In the genomic region with DNA sequence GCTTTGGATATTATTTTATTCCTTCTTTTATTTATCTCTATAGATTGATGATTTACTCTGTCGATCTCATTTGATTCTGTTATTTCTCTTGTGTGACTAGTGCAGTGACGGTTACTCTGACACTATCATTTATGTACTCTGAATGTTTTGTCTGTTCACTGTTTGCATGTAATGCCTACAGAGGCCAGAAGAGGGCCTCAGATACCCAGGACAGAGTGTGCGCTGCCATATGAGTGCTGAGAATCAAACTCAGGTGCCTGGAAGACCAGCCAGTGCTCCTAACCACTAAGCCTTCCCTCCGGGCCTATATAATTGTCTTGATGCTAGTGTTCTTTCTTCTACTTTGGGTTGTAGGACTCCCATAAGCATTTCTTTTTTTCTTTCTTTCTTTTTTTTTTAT, we compare ENCODE assay signal across 16 mouse cellular contexts. TPM values are rescaled to one million over a fixed set of nuclear protein-coding genes. Genes with fewer than 3 reads are reported as not detected.
A peak's percentile ranks its signal among the peaks of the same experiment; 100 is the strongest.
DNase-seq lines count a peak whose midpoint lies in the region; ATAC-seq and TF ChIP-seq lines count a peak whose summit lies in the region.
"Had no signal": no experiment of that assay in that cellular context is flagged by ENCODE, and none has a peak within 500 bp of the region (broad histone marks: within the 10 kb centered on the region; RNA-seq: fewer than 3 reads in every experiment).

No protein-coding gene starts in this region.

- ATAC-seq in granulocyte monocyte progenitor cell, adult 5-6 weeks (replicated peaks; ENCODE audit: poor library complexity, severe bottlenecking) = peak; percentile 44
- ATAC-seq: midbrain, embryonic 15.5 days had no signal

- H3K27me3 ChIP-seq in ES-Bruce4 (ENCODE audit: control insufficient read depth, insufficient read depth, low read length, poor library complexity, severe bottlenecking) = no peaks in the 10 kb centered on the region
- H3K27me3 ChIP-seq: embryonic facial prominence, embryonic 15.5 days; hindbrain, embryonic 12.5 days; liver, embryonic 15.5 days; midbrain, embryonic 15.5 days had no signal

- H3K4me3 ChIP-seq in left cerebral cortex, adult 2 months = no peak overlapping the region
- H3K4me3 ChIP-seq in ES-Bruce4 (ENCODE audit: low read depth, low read length) = no peak overlapping the region
- H3K4me3 ChIP-seq: embryonic facial prominence, embryonic 15.5 days; hindbrain, embryonic 12.5 days; liver, embryonic 15.5 days; midbrain, embryonic 15.5 days had no signal

- no peak for TF ChIP-seq EP300 in ES-Bruce4 (IDR thresholded peaks at IDR 0.05; ENCODE audit: insufficient read depth, low read depth, low read length)

- H3K9me3 ChIP-seq in ES-Bruce4 (replicated peaks; ENCODE audit: control insufficient read depth, insufficient read depth, low read length, poor library complexity, severe bottlenecking) = no peaks in the 10 kb centered on the region
- H3K9me3 ChIP-seq: embryonic facial prominence, embryonic 15.5 days; hindbrain, embryonic 12.5 days; liver, embryonic 15.5 days; midbrain, embryonic 15.5 days had no signal

- peaks cover 24% of the 10 kb centered on the region for H3K36me3 ChIP-seq in ES-Bruce4 (ENCODE audit: control insufficient read depth, insufficient read depth, low read length, poor library complexity, severe bottlenecking)

- no peaks in the 10 kb centered on the region for H3K4me1 ChIP-seq in ES-Bruce4 (ENCODE audit: control insufficient read depth, insufficient read depth, low read length)

- H3K9ac ChIP-seq in ES-Bruce4 (ENCODE audit: low read depth, poor library complexity, severe bottlenecking) = no peak overlapping the region
- H3K9ac ChIP-seq: embryonic facial prominence, embryonic 15.5 days; hindbrain, embryonic 12.5 days; liver, embryonic 15.5 days; midbrain, embryonic 15.5 days had no signal

- no peak for TF ChIP-seq POLR2A in ES-Bruce4 (IDR thresholded peaks at IDR 0.05; ENCODE audit: insufficient read depth, low read length)

- intact Hi-C loops in left cerebral cortex, adult 2 months (cut with DNase I) = no loop called here
- intact Hi-C loops in heart, postnatal 10 days (cut with DNase I) = no loop called here

- H3K27ac ChIP-seq in left cerebral cortex, adult 2 months = no peak overlapping the region
- H3K27ac ChIP-seq in ES-Bruce4 (ENCODE audit: insufficient read depth, low read length) = no peak overlapping the region
- H3K27ac ChIP-seq: embryonic facial prominence, embryonic 15.5 days; hindbrain, embryonic 12.5 days; liver, embryonic 15.5 days; midbrain, embryonic 15.5 days had no signal

- TF ChIP-seq CTCF in left cerebral cortex, adult 2 months (IDR thresholded peaks at IDR 0.05) = peak; percentile 24
- TF ChIP-seq CTCF in ES-Bruce4 (IDR thresholded peaks at IDR 0.05; ENCODE audit: low read depth, low read length) = peak; percentile 52

- DNase-seq in left cerebral cortex, adult 2 months (ENCODE audit: extremely low spot score in 1 of 2, low spot score in 2 of 2) = no peak
- DNase-seq in left cerebral cortex, adult 18-20 months (ENCODE audit: low spot score in 2 of 2) = no peak
- peak; percentile 16 for DNase-seq in 416B (ENCODE audit: low read depth)
- no peak for DNase-seq in cerebellum, postnatal 25 days
- DNase-seq in heart, postnatal 10 days = no peak
- DNase-seq in adrenal gland, postnatal 10 days = no peak
- DNase-seq: cerebellum, adult 9-11 months; spleen, adult 18-20 months; thymus, adult 18-20 months had no signal

RNA-seq across cellular contexts. Expression of gene Twistnb, which starts 5.3 kb away (rescaled TPM):
- 10 to 100 TPM; 14.0 to 15.6 TPM for total RNA-seq in left cerebral cortex, adult 2 months (2021)
- 10 to 100 TPM; 13.4 TPM for total RNA-seq in left cerebral cortex, adult 18-20 months (2021)
- 30.5 and 32.1 TPM in 2 replicates for polyA plus RNA-seq in ES-Bruce4 (2011; ENCODE audit: insufficient read depth, insufficient read length, low read depth, missing spikeins)
- total RNA-seq in granulocyte monocyte progenitor cell, adult 5-6 weeks (2014; fragmentation: Nextera tagmentation) = 30.8 and 35.3 TPM in 2 replicates
- total RNA-seq in granulocyte monocyte progenitor cell, adult 5-6 weeks (2017) = 55.1 and 67.3 TPM in 2 replicates
- total RNA-seq in heart, postnatal 10 days (2021) = 10 to 100 TPM; 11.1 to 12.4 TPM
- 10 to 100 TPM; 18.3 to 18.8 TPM for total RNA-seq in adrenal gland, postnatal 10 days (2021)

RNA-seq across cellular contexts. Expression of gene Efcab10, which starts 40.1 kb away (rescaled TPM):
- 1 to 10 TPM; 1.5 to 2.6 TPM for total RNA-seq in left cerebral cortex, adult 2 months (2021)
- 1 to 10 TPM; 3.3 to 4.3 TPM for total RNA-seq in left cerebral cortex, adult 18-20 months (2021)
- polyA plus RNA-seq in ES-Bruce4 (2011; ENCODE audit: insufficient read depth, insufficient read length, low read depth, missing spikeins) = 2.1 and 4.7 TPM in 2 replicates
- total RNA-seq in granulocyte monocyte progenitor cell, adult 5-6 weeks (2014; fragmentation: Nextera tagmentation) = not detected in 2 replicates
- total RNA-seq in granulocyte monocyte progenitor cell, adult 5-6 weeks (2017) = not detected in 2 replicates
- total RNA-seq in heart, postnatal 10 days (2021) = not detected
- under 1 TPM in 1 of 2 experiments, not detected in 1; 0.79 TPM for total RNA-seq in adrenal gland, postnatal 10 days (2021)
- polyA plus RNA-seq: heart, embryonic 11.5 days; liver, embryonic 15.5 days had no signal
